Mouse (Mus musculus) liver, embryonic 15.5 days (tissue): Measurements from ENCODE around the gene Zic1. TPM values are rescaled to one million over a fixed set of nuclear protein-coding genes. Genes with fewer than 3 reads are reported as not detected.

Source experiments
- ATAC-seq: fragments of 200-750 bp; cut with Nextera tagmentation; 2 replicates; pipeline ENCODE4 v1.8.0; 2017; ENCODE audit warnings: moderate number of reproducible peaks, mild to moderate bottlenecking, moderate library complexity; ENCODE audit not compliant: insufficient read depth
- H3K27ac ChIP-seq: fragments of 300-500 bp; sonication (generic); replicated peaks from 2 replicates; pipeline ENCODE4 v1.5.1; 2015; ENCODE audit warnings: mild to moderate bottlenecking, inconsistent platforms
- H3K27me3 ChIP-seq: fragments of 300-500 bp; sonication (generic); 2 replicates; pipeline ENCODE4 v1.6.1; 2015; ENCODE audit warnings: mild to moderate bottlenecking, inconsistent platforms
- H3K36me3 ChIP-seq: fragments of 300-500 bp; sonication (generic); replicated peaks from 2 replicates; pipeline ENCODE4 v1.6.1; 2015; ENCODE audit warnings: moderate library complexity, mild to moderate bottlenecking, inconsistent platforms
- H3K4me1 ChIP-seq: fragments of 300-500 bp; sonication (generic); replicated peaks from 2 replicates; pipeline ENCODE4 v1.6.1; 2015; ENCODE audit warnings: inconsistent platforms
- H3K4me2 ChIP-seq: fragments of 300-500 bp; sonication (generic); 2 replicates; pipeline ENCODE4 v1.6.1; 2015; ENCODE audit warnings: moderate library complexity, mild to moderate bottlenecking, inconsistent platforms
- H3K4me3 ChIP-seq: fragments of 300-500 bp; sonication (generic); replicated peaks from 2 replicates; pipeline ENCODE4 v1.5.1; 2015; ENCODE audit warnings: mild to moderate bottlenecking, inconsistent platforms
- H3K9ac ChIP-seq: fragments of 300-500 bp; sonication (generic); 2 replicates; pipeline ENCODE4 v1.6.1; 2015; ENCODE audit warnings: moderate library complexity, mild to moderate bottlenecking, inconsistent platforms
- H3K9me3 ChIP-seq: fragments of 300-500 bp; sonication (generic); replicated peaks from 2 replicates; pipeline ENCODE4 v1.6.1; 2016; ENCODE audit warnings: inconsistent platforms
- WGBS: fragments of 180-500 bp; shearing (Covaris S2); methylation state at CpG from one replicate; pipeline ENCODE4 v1.1.7; 2015; ENCODE audit warnings: mixed read lengths; ENCODE audit not compliant: insufficient replicate concordance; 5-methylcytosine and 5-hydroxymethylcytosine counted together
- polyA plus RNA-seq: library from polyadenylated mRNA; unstranded; fragments of >200 nt; fragmentation: Nextera tagmentation; extraction: Ambion mirVana; gene quantifications from 2 replicates; pipeline ENCODE4 v1.2.1, GENCODE M21; 2015

Gene Zic1
- polyA plus RNA-seq, 1 experiment from 2014 or later: 0.03 TPM

GRCm38 (mm10) chr9:91374665-91375064 lies 9.1 kb upstream of the Zic1 start:
- Histone ChIP-seq H3K9ac (no peak overlapping the region), H3K27ac (no peak overlapping the region), H3K36me3 (no peaks in the 10 kb centered on the region), H3K9me3 (no peaks in the 10 kb centered on the region), H3K27me3 (peaks cover 93% of the 10 kb centered on the region), H3K4me2 (no peak overlapping the region), H3K4me1 (no peaks in the 10 kb centered on the region), H3K4me3 (no peak overlapping the region)
- no peak for ATAC-seq
- WGBS: 11% methylated on average over 4 of the region's 4 CpGs

GRCm38 (mm10) chr9:91373811-91374575 lies 8.4 kb upstream of the Zic1 start:
- Histone ChIP-seq H3K4me1 (no peaks in the 10 kb centered on the region), H3K27me3 (peaks cover 93% of the 10 kb centered on the region), H3K4me3 (no peak overlapping the region), H3K9ac (no peak overlapping the region), H3K4me2 (no peak overlapping the region), H3K9me3 (no peaks in the 10 kb centered on the region), H3K36me3 (no peaks in the 10 kb centered on the region), H3K27ac (no peak overlapping the region)
- WGBS: 20% methylated on average over 3 of the region's 3 CpGs
- ATAC-seq: no peak

GRCm38 (mm10) chr9:91371608-91372007 lies 6.0 kb upstream of the Zic1 start:
- Histone ChIP-seq H3K4me3 (no peak overlapping the region), H3K4me2 (no peak overlapping the region), H3K4me1 (no peaks in the 10 kb centered on the region), H3K27me3 (peaks cover 93% of the 10 kb centered on the region), H3K9ac (no peak overlapping the region), H3K36me3 (no peaks in the 10 kb centered on the region), H3K27ac (no peak overlapping the region), H3K9me3 (no peaks in the 10 kb centered on the region)
- ATAC-seq: no peak
- WGBS: 13% methylated on average over 4 of the region's 4 CpGs

- Histone ChIP-seq H3K4me3 (no peak overlapping the region), H3K9ac (no peak overlapping the region), H3K27ac (no peak overlapping the region), H3K36me3 (no peaks in the 10 kb centered on the region), H3K27me3 (peaks cover 93% of the 10 kb centered on the region), H3K4me1 (no peaks in the 10 kb centered on the region), H3K4me2 (no peak overlapping the region), H3K9me3 (no peaks in the 10 kb centered on the region)
- ATAC-seq: no peak
These were observed 5.4 kb upstream of the Zic1 start for GRCm38 (mm10) chr9:91371011-91371410.

GRCm38 (mm10) chr9:91370191-91370708 lies 4.6 kb upstream of the Zic1 start:
- Histone ChIP-seq H3K27ac (no peak overlapping the region), H3K4me2 (no peak overlapping the region), H3K27me3 (peaks cover 93% of the 10 kb centered on the region), H3K9me3 (no peaks in the 10 kb centered on the region), H3K36me3 (no peaks in the 10 kb centered on the region), H3K4me3 (no peak overlapping the region), H3K9ac (no peak overlapping the region), H3K4me1 (0 out of 2 replicates have a peak, but pooled peaks cover under 1% of the 10 kb centered on the region)
- ATAC-seq: no peak
- WGBS: 10% methylated on average over 6 of the region's 6 CpGs

- no peak for ATAC-seq
- 5% methylated on average over 26 of the region's 26 CpGs for WGBS
- H3K36me3 ChIP-seq: no peaks in the 10 kb centered on the region
These were observed 3.8 kb upstream of the Zic1 start for GRCm38 (mm10) chr9:91369293-91369991.

GRCm38 (mm10) chr9:91368946-91369292 lies 3.3 kb upstream of the Zic1 start:
- 7% methylated on average over 13 of the region's 13 CpGs for WGBS

More at GRCm38 (mm10) chr9:91369293-91369991, 3.8 kb upstream of the Zic1 start:
- 0 out of 2 replicates have a peak, but pooled peaks cover 9% of the 10 kb centered on the region for H3K4me1 ChIP-seq
- no peak overlapping the region for H3K4me3 ChIP-seq
- no peak overlapping the region for H3K27ac ChIP-seq
- H3K27me3 ChIP-seq: peaks cover 94% of the 10 kb centered on the region
- no peak overlapping the region for H3K9ac ChIP-seq
- H3K9me3 ChIP-seq: no peaks in the 10 kb centered on the region
- no peak overlapping the region for H3K4me2 ChIP-seq

GRCm38 (mm10) chr9:91368150-91368549 lies 2.5 kb upstream of the Zic1 start:
- WGBS: 5% methylated on average over 3 of the region's 3 CpGs
- Histone ChIP-seq H3K9me3 (no peaks in the 10 kb centered on the region), H3K27me3 (peaks cover 99% of the 10 kb centered on the region), H3K27ac (no peak overlapping the region), H3K36me3 (no peaks in the 10 kb centered on the region), H3K4me2 (no peak overlapping the region), H3K9ac (no peak overlapping the region), H3K4me1 (0 out of 2 replicates have a peak, but pooled peaks cover 9% of the 10 kb centered on the region), H3K4me3 (no peak overlapping the region)
- ATAC-seq: no peak

More at GRCm38 (mm10) chr9:91368946-91369292, 3.3 kb upstream of the Zic1 start:
- ATAC-seq: no peak
- Histone ChIP-seq H3K27ac (no peak overlapping the region), H3K4me2 (no peak overlapping the region), H3K9me3 (no peaks in the 10 kb centered on the region), H3K4me1 (0 out of 2 replicates have a peak, but pooled peaks cover 9% of the 10 kb centered on the region), H3K36me3 (no peaks in the 10 kb centered on the region), H3K4me3 (no peak overlapping the region), H3K27me3 (peaks cover 95% of the 10 kb centered on the region), H3K9ac (no peak overlapping the region)

GRCm38 (mm10) chr9:91366999-91367811 lies 1.6 kb upstream of the Zic1 start:
- no peaks in the 10 kb centered on the region for H3K36me3 ChIP-seq
- no peaks in the 10 kb centered on the region for H3K9me3 ChIP-seq
- ATAC-seq: no peak
- H3K9ac ChIP-seq: no peak overlapping the region
- H3K27me3 ChIP-seq: peaks cover 99% of the 10 kb centered on the region
- H3K27ac ChIP-seq: no peak overlapping the region
- H3K4me3 ChIP-seq: no peak overlapping the region
- 3% methylated on average over 30 of the region's 30 CpGs for WGBS
- H3K4me2 ChIP-seq: no peak overlapping the region
- peaks cover 11% of the 10 kb centered on the region for H3K4me1 ChIP-seq

GRCm38 (mm10) chr9:91366226-91366998 lies 802 bp upstream of the Zic1 start:
- H3K27ac ChIP-seq: no peak overlapping the region
- no peak overlapping the region for H3K4me2 ChIP-seq
- ATAC-seq: no peak
- H3K9ac ChIP-seq: no peak overlapping the region
- WGBS: under 1% methylated on average over 17 of the region's 18 CpGs
- no peaks in the 10 kb centered on the region for H3K36me3 ChIP-seq
- no peaks in the 10 kb centered on the region for H3K9me3 ChIP-seq
- peaks cover 100% of the 10 kb centered on the region for H3K27me3 ChIP-seq
- H3K4me3 ChIP-seq: no peak overlapping the region
- H3K4me1 ChIP-seq: peaks cover 16% of the 10 kb centered on the region
